Mouse (Mus musculus): ENCODE data around the gene Sorbs1.

GRCm38 (mm10) chr19:40536526-40536925 is 22.9 kb upstream of the Sorbs1 start:
- TF ChIP-seq POLR2A (IDR thresholded peaks at IDR 0.05; ENCODE audit: low read depth, low read length) (no peak), CTCF (IDR thresholded peaks at IDR 0.05; ENCODE audit: borderline replicate concordance, insufficient read depth, low read length) (no peak)

All from embryonic fibroblast, embryonic 13.5 days (primary cell).